Mouse (Mus musculus): Measurements from ENCODE around the gene Opcml.

DNA sequence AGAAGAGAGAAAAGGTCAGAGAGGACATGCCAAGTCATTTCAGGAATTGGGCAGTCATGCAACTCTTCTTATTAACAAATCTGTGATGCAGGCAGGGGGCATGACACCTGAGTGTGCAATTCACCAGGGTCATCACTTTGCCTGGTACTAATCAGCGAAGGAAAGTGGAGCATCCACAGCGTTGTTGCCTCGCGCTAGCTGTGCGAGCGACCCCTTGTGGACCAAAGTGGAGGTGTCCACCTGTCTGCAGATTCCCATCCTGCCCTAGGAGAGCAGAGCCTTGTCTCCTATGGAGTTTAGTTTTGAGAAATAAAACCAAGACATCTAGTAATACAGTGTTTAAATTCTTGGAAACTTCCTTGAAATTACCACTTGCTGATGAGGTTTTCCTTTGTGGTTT lies 381.3 kb downstream of the Opcml start:
- peak; percentile 79 for TF ChIP-seq CTCF (IDR thresholded peaks at IDR 0.05; ENCODE audit: low read depth, low read length)
- TF ChIP-seq POLR2A (IDR thresholded peaks at IDR 0.05; ENCODE audit: insufficient read depth, low read length): no peak
- TF ChIP-seq EP300 (IDR thresholded peaks at IDR 0.05; ENCODE audit: insufficient read depth, low read depth, low read length): no peak

Data from ES-Bruce4 (cell line).